Mouse (Mus musculus): ENCODE measurements around the gene Pcif1.

DNA sequence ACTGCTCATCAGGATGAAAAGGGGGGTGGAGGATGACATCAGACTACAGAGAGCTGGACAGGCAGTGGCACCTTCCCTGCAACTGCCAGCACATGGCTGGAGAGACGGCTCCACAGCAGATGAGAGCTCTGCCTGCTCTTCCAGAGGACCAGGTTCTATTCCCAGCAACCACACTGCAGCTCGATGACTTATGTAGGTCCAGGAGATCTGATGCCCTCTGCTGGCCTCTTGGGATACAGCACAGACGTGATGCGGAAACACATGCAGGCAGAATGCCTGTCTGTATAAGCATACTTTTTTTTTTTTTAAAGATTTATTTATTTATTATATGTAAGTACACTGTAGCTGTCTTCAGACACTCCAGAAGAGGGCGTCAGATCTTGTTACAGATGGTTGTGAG, 39.2 kb downstream of the Pcif1 start:
- TF ChIP-seq CTCF (IDR thresholded peaks at IDR 0.05) (peak; percentile 66), EP300 (IDR thresholded peaks at IDR 0.05) (no peak)

Measured in lung, postnatal 0 days (tissue).